Mouse (Mus musculus) liver, adult 2 months (tissue): ENCODE data around the gene Hoxd11. TPM values are rescaled to one million over a fixed set of nuclear protein-coding genes. Genes with fewer than 3 reads are reported as not detected.
A peak's percentile ranks its signal among the peaks of the same experiment; 100 is the strongest.

Experiments used
- DNase-seq: peaks from one replicate; pipeline ENCODE4 v3.0.0-alpha.2; 2011; ENCODE audit warnings: low read depth, low spot score; ENCODE audit errors: extremely low read depth
- H3K27ac ChIP-seq: fragments of 200-500 bp; replicated peaks from 2 replicates; pipeline ENCODE4 v1.5.1; 2012; ENCODE audit warnings: low read depth, mild to moderate bottlenecking, control low read depth, inconsistent platforms, low read length; ENCODE audit not compliant: insufficient read depth
- H3K27me3 ChIP-seq: fragments of 200-500 bp; 2 replicates; pipeline ENCODE4 v1.6.1; 2012; ENCODE audit warnings: mild to moderate bottlenecking, moderate library complexity, low read length, inconsistent platforms; ENCODE audit not compliant: control insufficient read depth, insufficient read depth
- H3K36me3 ChIP-seq: fragments of 200-500 bp; 2 replicates; pipeline ENCODE4 v1.6.1; 2012; ENCODE audit warnings: low read length, inconsistent platforms; ENCODE audit not compliant: control insufficient read depth, insufficient read depth
- H3K4me1 ChIP-seq: fragments of 200-500 bp; 2 replicates; pipeline ENCODE4 v1.6.1; 2011; ENCODE audit warnings: low read length; ENCODE audit not compliant: control insufficient read depth, insufficient read depth
- H3K4me3 ChIP-seq: fragments of 200-500 bp; 2 replicates; pipeline ENCODE4 v1.5.1; 2011; ENCODE audit warnings: low read depth, mild to moderate bottlenecking, control low read depth, low read length, moderate library complexity; ENCODE audit not compliant: insufficient read depth
- H3K79me2 ChIP-seq: fragments of 200-500 bp; 2 replicates; pipeline ENCODE4 v1.6.1; 2012; ENCODE audit warnings: inconsistent platforms, mild to moderate bottlenecking, low read length, moderate library complexity; ENCODE audit not compliant: control insufficient read depth, insufficient read depth
- H3K9ac ChIP-seq: fragments of 200-500 bp; 2 replicates; pipeline ENCODE4 v1.6.1; 2012; ENCODE audit warnings: low read depth, mild to moderate bottlenecking, control low read depth, inconsistent platforms, low read length
- CTCF ChIP-seq: fragments of 200-500 bp; IDR thresholded peaks from 2 replicates; pipeline ENCODE4 v1.5.1; 2011; ENCODE audit warnings: low read depth, low read length, control low read depth
- POLR2A ChIP-seq: fragments of 200-500 bp; IDR thresholded peaks from 2 replicates; pipeline ENCODE4 v1.6.1; 2011; ENCODE audit warnings: low read length, control low read depth; ENCODE audit not compliant: insufficient read depth; ENCODE audit errors: extremely low read depth
- WGBS: fragments of 180-500 bp; shearing (Covaris S2); methylation state at CpG from one replicate; pipeline ENCODE4 v1.1.7; 2018; 5-methylcytosine and 5-hydroxymethylcytosine counted together
- polyA plus RNA-seq: library from polyadenylated mRNA; depleted of rRNA; stranded (reverse); fragments of >200 nt; gene quantifications from 2 replicates; pipeline ENCODE4 v1.2.3, GENCODE M21; 2012
- total RNA-seq: library from RNA; depleted of rRNA; stranded (reverse); fragments of >200 nt; gene quantifications from 2 replicates; pipeline ENCODE4 v1.2.3, GENCODE M21; 2014

Gene Hoxd11
- total and polyA plus RNA-seq, 2 experiments: not detected

DNA sequence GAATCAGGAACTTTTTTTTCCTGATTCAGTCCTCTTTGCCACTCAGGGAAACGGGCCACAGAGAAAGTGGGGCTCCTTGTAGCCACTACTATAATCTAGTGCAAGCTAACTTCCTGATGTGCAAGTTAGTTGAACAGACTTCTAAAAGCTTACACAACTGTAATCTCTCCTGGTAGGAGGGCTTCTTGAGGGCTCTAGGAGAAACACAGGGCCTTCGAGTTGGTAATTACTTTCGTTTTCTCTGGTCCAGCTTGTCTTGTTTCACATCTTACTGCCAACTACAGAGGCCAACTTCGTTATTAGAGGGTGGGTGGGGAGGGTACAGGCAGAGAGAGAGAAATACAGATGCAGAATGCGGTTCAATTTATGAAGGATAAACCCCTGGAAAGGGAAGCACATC, 7.5 kb upstream of the Hoxd11 start:
- Histone ChIP-seq H3K79me2 (no peaks in the 10 kb centered on the region), H3K4me1 (peaks cover 4% of the 10 kb centered on the region; the same call in 1 of the 2 replicates), H3K27ac (no peak overlapping the region), H3K9ac (no peak overlapping the region), H3K27me3 (peaks cover 51% of the 10 kb centered on the region), H3K36me3 (no peaks in the 10 kb centered on the region), H3K4me3 (no peak overlapping the region)
- no peak for TF ChIP-seq POLR2A
- TF ChIP-seq CTCF: no peak
- no peak for DNase-seq
- 32% methylated on average over 5 of the region's 5 CpGs for WGBS

DNA sequence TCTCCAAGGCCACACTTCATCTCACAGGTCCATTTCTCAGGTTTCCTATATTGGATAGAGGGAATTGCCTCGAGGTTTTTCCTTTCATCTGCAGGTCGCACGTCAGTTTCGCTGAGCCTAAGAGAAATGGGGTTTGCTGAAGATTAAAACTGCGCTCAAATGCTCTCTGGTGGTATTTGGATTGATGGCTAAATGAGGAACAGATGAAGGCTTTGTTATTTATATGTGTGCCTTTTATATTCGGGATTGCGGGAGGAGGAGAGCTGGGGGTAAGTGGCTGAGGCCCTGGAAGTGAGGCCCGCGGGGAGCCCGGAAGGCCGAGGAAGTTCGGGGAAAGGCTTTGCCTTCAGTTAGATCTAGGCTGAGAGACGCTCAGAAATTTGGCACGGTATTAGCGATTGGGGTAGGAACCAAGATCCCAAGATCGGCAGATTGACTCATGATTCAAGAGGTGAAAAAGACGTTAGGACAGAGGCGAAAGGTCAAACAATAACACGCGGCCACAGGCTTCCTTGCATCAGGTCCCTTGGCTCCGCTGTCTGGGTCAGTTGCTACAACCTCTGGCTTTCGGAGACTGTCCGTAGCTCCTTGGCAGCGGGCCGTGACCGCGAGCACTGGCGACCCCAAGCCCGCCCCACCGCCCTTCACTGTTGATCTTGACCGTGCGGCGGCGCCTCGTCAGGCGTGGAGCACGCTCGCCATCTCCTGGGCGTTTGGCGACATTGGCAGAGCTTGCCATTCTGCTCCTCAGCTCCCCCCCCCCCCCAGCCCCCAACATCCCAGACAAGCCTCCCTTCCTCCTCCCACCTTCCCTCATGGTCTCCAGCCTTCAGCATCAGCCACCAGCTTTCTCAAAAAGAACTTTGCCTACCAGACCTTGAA, 6.6 kb upstream of the Hoxd11 start:
- peak; percentile 31 for DNase-seq
- TF ChIP-seq POLR2A (no peak), CTCF (peak; percentile 84)
- WGBS: 7% methylated on average over 40 of the region's 40 CpGs

DNA sequence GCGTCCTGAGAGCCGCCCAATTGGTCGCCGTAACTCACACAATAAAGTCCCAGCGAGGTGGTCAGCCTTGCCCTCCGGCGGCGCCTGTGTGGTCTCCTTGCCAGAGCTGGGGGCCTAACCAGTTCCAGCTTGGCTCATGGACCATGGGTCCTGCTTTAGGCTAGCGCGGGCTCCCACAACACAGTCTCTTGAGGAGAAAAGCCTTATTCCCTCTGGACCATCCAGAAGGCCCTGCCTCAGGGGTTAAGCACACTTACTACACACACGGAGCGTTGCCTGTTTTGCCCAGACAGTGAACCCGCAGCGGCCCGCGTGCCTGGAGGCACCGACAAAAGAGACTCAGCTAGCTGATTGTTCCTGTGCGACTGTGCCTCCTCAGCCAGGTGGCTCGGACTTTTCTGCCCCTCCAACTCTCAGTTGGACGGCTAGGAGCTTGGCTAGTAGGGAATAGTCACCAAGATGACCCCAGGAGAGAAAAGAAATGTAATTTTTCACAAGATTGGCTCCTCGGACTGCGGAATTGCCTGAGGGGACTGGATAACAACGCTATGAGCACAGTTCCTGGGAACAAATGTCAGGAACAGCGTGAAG, 5.4 kb upstream of the Hoxd11 start:
- H3K27me3 ChIP-seq: peaks cover 32% of the 10 kb centered on the region
- 6% methylated on average over 24 of the region's 24 CpGs for WGBS
- no peak for DNase-seq
- no peak overlapping the region for H3K27ac ChIP-seq
- no peaks in the 10 kb centered on the region for H3K79me2 ChIP-seq
- H3K36me3 ChIP-seq: no peaks in the 10 kb centered on the region
- H3K4me1 ChIP-seq: peaks cover 4% of the 10 kb centered on the region; the same call in 1 of the 2 replicates
- H3K9ac ChIP-seq: no peak overlapping the region
- TF ChIP-seq CTCF: no peak
- no peak for TF ChIP-seq POLR2A
- H3K4me3 ChIP-seq: no peak overlapping the region

More for the DNA sequence above, 6.6 kb upstream of the Hoxd11 start:
- Histone ChIP-seq H3K79me2 (no peaks in the 10 kb centered on the region), H3K4me1 (peaks cover 4% of the 10 kb centered on the region; the same call in 1 of the 2 replicates), H3K27ac (no peak overlapping the region), H3K9ac (no peak overlapping the region), H3K36me3 (no peaks in the 10 kb centered on the region), H3K4me3 (peak overlapping the region; percentile 44; the same call in 1 of the 2 replicates), H3K27me3 (peaks cover 43% of the 10 kb centered on the region)

DNA sequence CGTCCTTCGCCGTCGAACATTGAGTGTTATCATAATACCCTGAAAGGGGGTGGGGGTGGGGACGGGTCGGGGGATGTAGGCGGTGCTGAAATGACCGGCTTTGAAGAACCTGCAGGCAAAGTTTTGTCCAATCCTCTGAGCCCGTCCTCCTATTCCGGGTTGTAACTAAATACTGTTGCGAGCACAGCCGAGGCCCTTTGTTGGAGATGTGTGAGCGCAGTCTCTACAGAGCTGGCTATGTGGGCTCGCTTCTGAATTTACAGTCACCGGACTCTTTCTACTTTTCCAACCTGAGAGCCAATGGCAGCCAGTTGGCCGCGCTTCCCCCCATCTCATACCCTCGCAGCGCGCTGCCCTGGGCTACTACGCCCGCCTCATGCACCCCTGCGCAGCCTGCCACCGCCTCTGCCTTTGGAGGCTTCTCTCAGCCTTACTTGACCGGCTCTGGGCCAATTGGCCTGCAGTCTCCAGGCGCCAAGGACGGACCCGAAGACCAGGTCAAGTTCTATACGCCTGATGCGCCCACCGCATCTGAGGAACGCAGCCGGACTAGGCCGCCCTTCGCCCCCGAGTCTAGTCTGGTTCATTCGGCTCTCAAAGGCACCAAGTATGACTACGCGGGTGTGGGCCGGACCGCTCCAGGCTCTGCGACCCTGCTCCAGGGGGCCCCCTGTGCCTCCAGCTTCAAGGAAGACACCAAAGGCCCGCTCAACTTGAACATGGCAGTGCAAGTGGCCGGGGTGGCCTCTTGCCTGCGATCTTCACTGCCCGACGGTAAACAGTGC, 4.3 kb upstream of the Hoxd11 start, which contains the start of gene Hoxd12:
TSS of gene Hoxd12 (plus strand) at position 133 of the 785 bp plus-strand sequence.
- H3K36me3 ChIP-seq: no peaks in the 10 kb centered on the region

DNA sequence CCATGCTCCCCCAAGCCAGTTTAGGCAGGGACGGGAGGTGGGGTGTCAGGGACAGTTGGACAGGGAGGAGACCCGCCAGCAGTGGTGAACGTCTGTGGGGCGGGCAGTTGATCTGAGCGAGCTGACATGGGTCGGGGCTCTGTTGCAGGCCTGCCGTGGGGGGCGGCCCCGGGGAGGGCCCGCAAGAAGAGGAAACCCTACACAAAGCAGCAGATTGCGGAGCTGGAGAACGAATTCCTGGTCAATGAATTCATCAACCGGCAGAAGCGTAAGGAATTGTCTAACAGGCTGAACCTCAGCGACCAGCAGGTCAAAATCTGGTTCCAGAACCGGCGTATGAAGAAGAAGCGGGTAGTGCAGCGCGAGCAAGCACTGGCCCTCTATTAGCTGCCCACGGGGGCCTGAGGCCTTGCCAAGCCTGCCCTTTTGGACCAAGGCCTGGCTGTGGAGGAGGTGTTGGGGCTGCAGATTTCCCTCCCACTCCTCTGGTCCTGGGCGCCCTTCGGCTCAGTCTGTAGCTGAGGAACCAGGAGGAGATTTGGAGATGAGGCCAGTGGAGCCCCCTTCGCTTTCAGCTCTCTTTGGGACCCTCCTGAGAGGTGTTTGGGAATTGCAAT, 3.6 kb upstream of the Hoxd11 start:
- Histone ChIP-seq H3K36me3 (no peaks in the 10 kb centered on the region), H3K27ac (no peak overlapping the region), H3K4me1 (peaks cover 4% of the 10 kb centered on the region; the same call in 1 of the 2 replicates), H3K4me3 (no peak overlapping the region), H3K27me3 (peaks cover 38% of the 10 kb centered on the region), H3K9ac (no peak overlapping the region), H3K79me2 (no peaks in the 10 kb centered on the region)
- whole genome bisulfite sequencing: 9% methylated on average over 24 of the region's 24 CpGs
- DNase-seq: no peak
- TF ChIP-seq POLR2A (no peak), CTCF (no peak)

More for the DNA sequence above, 4.3 kb upstream of the Hoxd11 start, which contains the start of gene Hoxd12:
- H3K79me2 ChIP-seq: no peaks in the 10 kb centered on the region
- peaks cover 4% of the 10 kb centered on the region; the same call in 1 of the 2 replicates for H3K4me1 ChIP-seq
- H3K9ac ChIP-seq: no peak within 1 kb of the TSS
- no peak within 1 kb of the TSS for H3K27ac ChIP-seq
- TF ChIP-seq POLR2A (no peak), CTCF (no peak)
- no peak within 1 kb of the TSS for H3K4me3 ChIP-seq
- peaks cover 31% of the 10 kb centered on the region for H3K27me3 ChIP-seq
- 6% methylated on average over 47 of the region's 47 CpGs for WGBS
- DNase-seq: no peak
